Mouse (Mus musculus) neural tube, embryonic 15.5 days (tissue): ENCODE measurements around the gene Marc2. TPM values are rescaled to one million over a fixed set of nuclear protein-coding genes. Genes with fewer than 3 reads are reported as not detected.

ENCODE experiments used
- ATAC-seq: fragments of 200-750 bp; cut with Nextera tagmentation; 2 replicates; pipeline ENCODE4 v1.8.0; 2017; ENCODE audit warnings: mild to moderate bottlenecking, moderate TSS enrichment, moderate library complexity; ENCODE audit not compliant: low FRiP score
- H3K27ac ChIP-seq: fragments of 300-500 bp; sonication (generic); replicated peaks from 2 replicates; pipeline ENCODE4 v1.5.1; 2015; ENCODE audit warnings: mild to moderate bottlenecking, inconsistent platforms
- H3K27me3 ChIP-seq: fragments of 300-500 bp; sonication (generic); replicated peaks from 2 replicates; pipeline ENCODE4 v1.6.1; 2015; ENCODE audit warnings: inconsistent platforms
- H3K36me3 ChIP-seq: fragments of 300-500 bp; sonication (generic); 2 replicates; pipeline ENCODE4 v1.6.1; 2015; ENCODE audit warnings: inconsistent platforms
- H3K4me1 ChIP-seq: fragments of 300-500 bp; sonication (generic); 2 replicates; pipeline ENCODE4 v1.6.1; 2015; ENCODE audit warnings: inconsistent platforms
- H3K4me2 ChIP-seq: fragments of 300-500 bp; sonication (generic); 2 replicates; pipeline ENCODE4 v1.6.1; 2015; ENCODE audit warnings: inconsistent platforms, mild to moderate bottlenecking, moderate library complexity
- H3K4me3 ChIP-seq: fragments of 300-500 bp; sonication (generic); replicated peaks from 2 replicates; pipeline ENCODE4 v1.5.1; 2015; ENCODE audit warnings: mild to moderate bottlenecking, inconsistent platforms
- H3K9ac ChIP-seq: fragments of 300-500 bp; sonication (generic); replicated peaks from 2 replicates; pipeline ENCODE4 v1.6.1; 2015; ENCODE audit warnings: mild to moderate bottlenecking, inconsistent platforms
- H3K9me3 ChIP-seq: fragments of 300-500 bp; sonication (generic); replicated peaks from 2 replicates; pipeline ENCODE4 v1.6.1; 2016; ENCODE audit warnings: inconsistent platforms
- WGBS: fragments of 180-500 bp; shearing (Covaris S2); methylation state at CpG from one replicate; pipeline ENCODE4 v1.1.7; 2015; ENCODE audit warnings: mixed read lengths; 5-methylcytosine and 5-hydroxymethylcytosine counted together
- microRNA counts: library from miRNA; unstranded; fragments of <30 nt; microRNA quantifications from one replicate; lab custom pipeline; 2016
- microRNA-seq: library from miRNA; unstranded; fragments of <30 nt; microRNA quantifications from one replicate; pipeline ENCODE4, GENCODE M21; 2017
- polyA plus RNA-seq: library from polyadenylated mRNA; unstranded; fragments of >200 nt; fragmentation: Nextera tagmentation; extraction: Ambion mirVana; gene quantifications from 2 replicates; pipeline ENCODE4 v1.2.1, GENCODE M21; 2015

Gene Marc2
- polyA plus RNA-seq, 1 experiment from 2014 or later: 113 TPM

GRCm38 (mm10) chr1:184771202-184771890 is 74.9 kb downstream of the Marc2 start:
- no peaks in the 10 kb centered on the region for H3K36me3 ChIP-seq
- no peak overlapping the region for H3K27ac ChIP-seq
- no peaks in the 10 kb centered on the region for H3K4me1 ChIP-seq
- no peak for ATAC-seq
- no peaks in the 10 kb centered on the region for H3K27me3 ChIP-seq
- H3K4me2 ChIP-seq: peak overlapping the region; percentile 24; the same call in 1 of the 2 replicates
- H3K4me3 ChIP-seq: no peak overlapping the region
- no peaks in the 10 kb centered on the region for H3K9me3 ChIP-seq
- H3K9ac ChIP-seq: no peak overlapping the region
- WGBS: 28% methylated on average over 18 of the region's 18 CpGs

GRCm38 (mm10) chr1:184763866-184764265 is 82.4 kb downstream of the Marc2 start:
- no peaks in the 10 kb centered on the region for H3K9me3 ChIP-seq
- H3K36me3 ChIP-seq: no peaks in the 10 kb centered on the region
- H3K4me1 ChIP-seq: no peaks in the 10 kb centered on the region
- H3K9ac ChIP-seq: no peak overlapping the region
- H3K27ac ChIP-seq: no peak overlapping the region
- no peaks in the 10 kb centered on the region for H3K27me3 ChIP-seq
- 36% methylated on average over 3 of the region's 3 CpGs for WGBS
- no peak for ATAC-seq
- H3K4me3 ChIP-seq: no peak overlapping the region
- H3K4me2 ChIP-seq: no peak overlapping the region

MicroRNA genes within 50 kb of the gene (microRNA counts, 519-probe panel; counts per million panel counts)
- microRNA mmu-miR-1981 (lab: Ali Mortazavi, UCI): 3,057 counts per million, percentile 74 among the panel's probes with 10 or more counts

Small RNA genes within 50 kb of the gene (microRNA-seq; reads per million reads assigned to microRNA genes)
- gene Mir1981: 43.4 reads per million, percentile 41 among the genes with 10 or more reads in this experiment

Other genes starting within 250 kb of the Marc2 start
- 2.6 and 7.9 TPM in 2 replicates for gene Hlx, start 113.8 kb downstream of the Marc2 start, polyA plus RNA-seq
- gene Marc1, start 35.1 kb downstream of the Marc2 start, polyA plus RNA-seq: 0.36 TPM in 1 of 2 replicates, not detected in the other
- gene C130074G19Rik, start 36.8 kb upstream of the Marc2 start, polyA plus RNA-seq: 1.0 and 1.3 TPM in 2 replicates
- gene Mark1, start 153.1 kb upstream of the Marc2 start, polyA plus RNA-seq: 11.0 and 13.5 TPM in 2 replicates